Mouse (Mus musculus) erythroblast, adult 5-6 weeks (primary cell): ENCODE results near the gene Adssl1. TPM values are rescaled to one million over a fixed set of nuclear protein-coding genes. Genes with fewer than 3 reads are reported as not detected.
A peak's percentile ranks its signal among the peaks of the same experiment; 100 is the strongest.

Source experiments
- ATAC-seq: replicated peaks from 2 replicates; pipeline ENCODE4 v1.8.0; 2016; ENCODE audit warnings: moderate number of reproducible peaks, mild to moderate bottlenecking, moderate TSS enrichment, inconsistent platforms; ENCODE audit not compliant: poor library complexity, low FRiP score, severe bottlenecking
- total RNA-seq, 2 experiments: library from RNA; stranded (forward) in 1 of 2; stranded (reverse) in 1 of 2; fragments of 150-400 nt in 1 of 2; fragments of 200-764, 138-1000 nt in 1 of 2; gene quantifications; 2 replicates each; pipeline versions ENCODE4 v1.2.3 to v1.2.4; 2015 to 2017; ENCODE audit warnings: low replicate concordance in 2 of 2

Adssl1 gene
- total RNA-seq, 2 experiments from 2014 or later: 24.4 to 32.3 TPM

DNA sequence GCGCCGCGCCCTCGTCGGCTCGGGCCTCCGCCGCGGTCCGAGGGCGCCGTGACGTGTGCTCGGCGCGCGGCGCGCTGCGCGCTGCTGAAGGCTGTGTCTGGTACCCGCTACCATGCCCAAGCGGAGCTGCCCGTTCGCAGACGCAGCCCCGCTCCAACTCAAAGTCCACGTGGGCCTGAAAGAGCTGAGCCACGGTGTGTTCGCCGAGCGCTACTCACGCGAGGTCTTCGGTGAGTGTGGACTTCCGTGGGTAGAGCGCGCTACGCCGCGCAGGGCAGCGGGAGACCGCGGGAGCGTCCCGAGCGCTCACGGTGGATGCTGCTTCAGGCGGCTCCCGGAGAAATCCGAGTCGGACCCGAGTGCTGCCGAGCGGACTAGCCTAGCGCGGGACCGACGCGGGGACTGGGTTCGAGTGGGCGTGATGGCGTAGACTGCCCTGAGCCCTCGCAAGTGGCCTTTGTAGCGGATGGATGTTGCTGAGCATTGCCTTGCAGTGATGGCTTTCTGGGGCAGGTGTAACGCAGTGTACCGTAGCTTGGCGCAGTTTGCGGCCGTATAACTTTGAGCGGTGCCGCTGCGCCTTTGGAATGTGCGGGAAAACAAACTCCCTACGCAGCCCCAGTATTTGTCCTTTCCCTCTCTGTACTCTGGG lies 25.1 kb downstream of the Adssl1 start:
- ATAC-seq: peak; percentile 33

GRCm38 (mm10) chr12:112646139-112646538 lies 26.3 kb downstream of the Adssl1 start:
- ATAC-seq: no peak

DNA sequence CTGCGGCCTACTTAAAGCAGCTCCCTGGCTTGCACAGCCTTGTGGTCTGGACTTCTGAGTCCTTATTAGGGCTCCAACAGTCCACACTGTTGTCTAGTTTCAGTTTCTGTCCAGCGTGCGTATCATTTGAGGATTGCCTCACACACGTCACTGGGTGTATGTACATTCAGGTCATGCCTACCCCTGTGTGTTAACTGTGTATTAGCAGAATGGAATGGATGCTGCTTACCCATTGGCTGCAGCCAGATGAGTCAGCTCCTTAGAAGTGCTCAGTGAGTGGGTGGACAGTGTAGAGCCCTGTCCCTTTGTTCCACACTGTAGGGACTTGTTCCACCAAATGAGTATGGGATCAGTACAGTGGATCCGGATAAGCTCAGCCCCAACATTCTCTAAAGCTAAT lies 28.2 kb downstream of the Adssl1 start:
- ATAC-seq: no peak

DNA sequence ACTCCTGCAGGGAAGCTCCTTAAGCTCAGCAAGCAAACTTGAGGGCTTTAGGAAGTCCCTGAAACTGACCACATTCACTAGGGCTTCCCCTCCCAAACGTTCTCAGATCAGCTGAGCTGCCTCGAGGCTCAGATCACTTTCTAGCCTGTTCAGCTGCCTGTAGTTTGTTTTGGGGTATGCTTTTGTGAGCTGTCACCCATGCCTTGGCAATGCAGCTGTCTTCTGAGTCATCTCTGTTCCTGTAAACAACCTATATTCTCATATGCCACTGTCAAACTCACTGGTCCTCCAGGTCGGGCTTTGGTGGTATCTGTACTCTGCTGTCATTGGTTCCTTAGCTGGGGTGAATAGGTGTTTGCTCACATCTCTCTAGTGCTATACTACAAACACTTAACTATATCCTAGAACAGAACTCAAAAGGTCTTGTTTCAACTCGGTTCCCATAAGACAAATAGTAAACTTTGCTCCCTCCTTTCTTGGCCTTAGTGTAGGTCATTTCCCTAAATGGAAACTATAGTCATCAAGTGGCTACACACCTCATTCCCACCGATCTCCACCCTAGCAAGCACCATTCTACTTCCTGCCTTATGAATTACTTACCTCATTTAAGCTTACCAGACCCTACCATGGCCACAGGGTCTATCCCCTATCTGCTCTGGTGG lies 32.1 kb downstream of the Adssl1 start:
- no peak for ATAC-seq

DNA sequence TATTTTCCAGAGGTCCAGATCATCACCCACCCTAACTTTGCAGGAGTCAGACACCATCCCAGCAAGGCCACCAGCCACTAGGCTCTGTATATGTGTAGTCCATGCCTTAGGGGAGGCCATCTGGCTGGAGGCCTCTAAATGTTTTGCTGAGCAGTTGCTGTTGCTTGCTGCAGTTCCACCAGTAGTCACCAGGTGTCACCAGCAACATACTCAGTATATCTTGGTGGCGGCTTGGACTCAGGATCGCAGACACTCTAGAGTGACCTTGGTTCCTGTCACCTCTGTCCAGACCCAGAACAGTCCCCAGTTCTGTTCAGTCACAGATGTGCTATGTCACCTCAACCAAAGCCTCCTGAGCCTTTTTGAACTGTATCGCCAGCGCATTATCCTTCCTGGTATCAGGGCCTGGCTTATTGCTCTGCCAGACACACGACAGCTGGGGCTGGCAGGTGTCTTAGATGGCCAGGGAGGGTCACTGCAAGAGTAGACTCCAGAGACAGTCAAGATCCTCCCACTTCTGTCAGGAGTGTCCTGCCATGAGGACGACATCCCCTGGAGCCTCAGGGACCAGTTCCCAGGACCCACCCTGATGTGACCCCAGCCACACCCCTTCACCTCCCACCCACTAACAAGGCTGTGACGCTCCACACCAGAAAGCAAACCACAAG lies 33.4 kb downstream of the Adssl1 start:
- peak; percentile 86 for ATAC-seq

- no peak for ATAC-seq
Measured at GRCm38 (mm10) chr12:112654076-112654475, 34.2 kb downstream of the Adssl1 start.

DNA sequence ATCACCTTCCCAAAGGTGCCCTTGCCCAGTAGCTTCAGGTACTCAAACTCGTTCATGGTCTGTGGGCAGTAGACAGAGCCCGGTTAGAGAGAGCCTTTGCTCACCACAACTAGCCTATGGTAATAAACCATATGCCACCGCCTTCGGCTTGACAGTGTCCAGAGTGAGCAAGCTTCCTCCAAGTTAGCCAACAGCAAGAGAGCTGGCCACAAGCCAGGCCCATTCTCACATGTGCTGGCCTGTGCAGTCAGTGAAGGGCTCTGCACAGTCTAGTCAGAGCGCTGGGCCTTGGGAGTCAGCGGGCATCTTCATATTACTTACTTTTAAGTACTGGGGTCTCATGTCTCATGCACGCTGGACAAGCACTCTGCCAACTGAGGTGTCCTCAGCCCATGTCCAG lies 38.8 kb downstream of the Adssl1 start:
- no peak for ATAC-seq

DNA sequence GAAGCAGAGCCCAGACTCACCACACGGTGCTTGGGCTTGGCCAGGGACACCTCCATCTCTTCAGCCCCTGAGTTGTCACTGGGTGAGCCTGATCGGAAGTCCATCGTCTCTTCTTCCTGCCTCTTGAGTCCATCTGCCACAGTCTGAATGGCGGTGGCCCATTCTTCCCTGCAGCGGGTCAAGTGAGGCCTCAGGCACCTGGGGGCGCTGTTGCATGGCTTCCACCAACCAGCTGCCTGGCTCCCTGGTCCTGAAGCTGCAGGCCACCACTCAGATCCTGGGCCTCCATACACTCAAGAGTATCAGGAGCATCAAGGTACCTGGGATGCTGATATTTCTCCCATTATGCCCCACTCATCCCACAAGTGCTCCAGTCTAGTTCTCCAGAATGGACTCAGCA lies 39.3 kb downstream of the Adssl1 start:
- no peak for ATAC-seq

GRCm38 (mm10) chr12:112660576-112661326 lies 40.9 kb downstream of the Adssl1 start:
- no peak for ATAC-seq

DNA sequence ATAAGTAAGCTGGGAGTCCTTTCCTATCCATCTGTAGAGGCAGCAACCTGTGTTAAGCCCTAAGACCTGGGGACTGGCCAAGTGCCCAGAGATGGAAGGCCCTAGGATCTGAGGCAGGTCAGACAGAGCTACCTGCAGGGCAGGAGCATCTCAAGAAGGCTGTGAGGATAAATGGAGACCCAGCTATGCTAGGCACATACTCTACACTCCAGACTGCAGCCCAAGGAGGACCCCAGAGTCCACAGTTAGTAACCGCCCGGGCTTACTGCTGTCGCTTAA lies 41.4 kb downstream of the Adssl1 start:
- ATAC-seq: no peak

DNA sequence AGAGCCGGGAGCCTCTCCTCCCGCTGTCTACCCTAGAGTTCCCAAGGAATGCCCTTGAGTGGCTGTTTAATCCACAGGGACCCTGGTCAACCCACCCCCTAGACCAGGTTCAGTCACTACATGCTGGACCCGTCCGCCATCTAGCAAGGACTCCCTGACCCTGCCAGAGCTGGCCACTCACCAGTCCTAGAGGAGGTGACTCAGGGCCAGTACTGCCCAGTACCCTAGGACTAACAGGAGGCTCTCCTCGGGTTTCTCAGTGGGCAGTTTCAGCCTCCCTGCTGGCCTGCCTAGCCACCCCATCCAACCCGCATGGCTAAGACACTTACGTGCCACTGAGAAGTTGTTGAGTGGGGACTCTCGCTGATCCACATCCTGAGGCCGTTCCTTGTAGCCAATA lies 42.0 kb downstream of the Adssl1 start:
- ATAC-seq: no peak

DNA sequence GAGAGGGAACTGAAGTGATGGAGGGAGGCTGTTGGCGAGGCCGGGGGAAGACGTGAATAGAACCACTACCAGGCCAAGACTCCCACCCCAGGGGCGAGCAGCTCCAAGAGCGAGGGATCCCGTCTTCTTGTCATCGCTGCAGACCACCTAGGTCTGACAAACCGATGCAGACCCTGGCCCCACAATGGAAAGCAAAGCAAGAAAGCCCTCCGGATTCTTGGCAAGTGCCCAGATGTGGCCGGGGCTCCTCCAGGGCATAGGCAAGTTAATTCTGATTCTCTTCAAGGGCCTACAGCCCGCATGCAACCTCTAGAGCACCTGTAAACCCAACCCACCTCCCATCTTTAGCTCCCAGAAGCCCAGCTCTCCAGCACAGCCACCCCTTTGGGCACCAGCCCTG lies 43.5 kb downstream of the Adssl1 start:
- no peak for ATAC-seq

DNA sequence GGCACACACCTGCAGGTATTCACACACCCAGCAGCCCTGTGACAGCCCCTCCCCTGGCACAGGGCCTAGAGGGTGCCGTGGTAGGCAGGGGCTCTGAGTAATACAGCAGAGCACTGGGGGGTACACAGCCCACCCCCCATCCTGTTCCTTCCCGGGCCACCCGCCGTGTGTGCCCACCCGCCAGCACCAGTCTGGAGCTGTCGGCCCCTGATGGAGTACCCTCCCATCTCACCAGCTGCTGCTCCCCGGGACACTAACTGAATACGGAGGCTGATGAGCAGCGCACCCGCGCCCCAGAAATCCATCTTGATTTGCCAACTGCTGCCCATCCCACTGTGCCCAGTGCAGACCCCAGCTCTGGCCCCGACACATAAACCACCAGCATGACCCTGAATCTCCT lies 43.9 kb downstream of the Adssl1 start:
- ATAC-seq: no peak

DNA sequence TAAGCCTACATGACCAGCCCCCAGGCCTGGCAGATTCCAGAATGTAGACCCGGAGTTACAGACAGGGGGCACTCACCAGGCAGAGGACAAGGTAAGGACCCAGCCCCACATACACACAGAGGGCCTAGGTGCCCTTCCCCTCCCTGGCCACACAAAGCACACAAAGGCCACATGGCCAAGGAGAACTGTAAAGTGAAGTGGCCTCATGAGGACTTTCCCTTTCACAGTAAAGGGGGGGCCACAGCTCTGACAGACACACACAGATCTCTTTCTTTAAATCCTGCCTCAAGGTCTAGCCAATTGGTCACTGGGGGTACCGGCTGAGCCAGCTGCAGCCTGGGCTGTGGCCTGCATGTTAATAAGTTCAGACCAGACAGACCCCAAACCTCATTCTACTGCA lies 44.3 kb downstream of the Adssl1 start:
- no peak for ATAC-seq

DNA sequence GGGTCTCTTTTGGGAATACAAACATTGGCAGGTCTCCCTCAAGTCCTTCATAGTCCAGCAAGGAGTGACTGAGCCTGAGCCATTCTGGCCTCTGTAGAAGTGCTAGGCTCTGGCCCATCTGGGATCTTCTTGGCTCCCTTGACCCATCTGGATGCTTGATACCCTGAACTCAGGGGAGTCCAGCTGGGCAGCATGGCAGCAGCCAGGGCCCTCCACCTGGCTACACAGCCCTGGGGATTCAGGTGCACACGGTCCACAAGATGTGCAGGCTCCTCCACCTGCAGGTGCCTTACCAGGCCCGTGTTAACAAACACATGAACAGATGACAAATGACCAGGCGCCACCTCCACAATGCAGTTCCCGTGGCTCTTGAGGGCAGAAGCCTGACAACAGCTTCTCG lies 44.8 kb downstream of the Adssl1 start:
- ATAC-seq: no peak

- ATAC-seq: no peak
Measured at GRCm38 (mm10) chr12:112665445-112665844, 45.6 kb downstream of the Adssl1 start.

DNA sequence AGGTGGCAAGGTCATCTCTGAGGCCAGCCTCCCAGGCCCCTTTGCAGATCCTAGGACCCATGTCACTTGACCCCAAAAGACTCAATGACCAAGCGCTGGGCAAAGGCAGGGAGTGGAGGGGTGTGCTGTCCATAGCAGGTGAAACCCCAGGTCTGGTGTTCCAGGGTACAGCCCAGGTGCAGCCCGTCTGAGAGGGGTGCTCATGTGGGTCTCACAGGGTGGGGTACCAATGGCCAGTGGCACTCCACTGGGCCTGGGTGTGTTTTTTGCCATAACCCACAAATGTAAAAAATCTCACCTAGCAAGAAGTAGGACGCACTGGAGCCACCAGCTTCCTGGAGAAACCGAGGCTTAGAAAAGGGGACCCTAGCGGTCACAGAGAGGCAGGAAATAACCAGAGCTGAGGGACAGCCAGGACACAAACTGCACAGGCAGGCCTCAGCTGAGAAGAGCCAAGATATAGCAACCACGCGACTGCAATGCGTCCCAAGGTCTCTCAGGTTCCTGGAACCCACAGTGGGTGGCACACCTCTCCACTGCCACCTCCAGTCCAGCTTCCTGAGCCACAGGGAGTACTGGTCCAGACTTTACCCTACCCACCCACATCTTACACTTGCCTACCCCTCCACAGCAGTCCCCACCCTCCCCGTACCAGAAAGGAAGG lies 46.2 kb downstream of the Adssl1 start:
- no peak for ATAC-seq

DNA sequence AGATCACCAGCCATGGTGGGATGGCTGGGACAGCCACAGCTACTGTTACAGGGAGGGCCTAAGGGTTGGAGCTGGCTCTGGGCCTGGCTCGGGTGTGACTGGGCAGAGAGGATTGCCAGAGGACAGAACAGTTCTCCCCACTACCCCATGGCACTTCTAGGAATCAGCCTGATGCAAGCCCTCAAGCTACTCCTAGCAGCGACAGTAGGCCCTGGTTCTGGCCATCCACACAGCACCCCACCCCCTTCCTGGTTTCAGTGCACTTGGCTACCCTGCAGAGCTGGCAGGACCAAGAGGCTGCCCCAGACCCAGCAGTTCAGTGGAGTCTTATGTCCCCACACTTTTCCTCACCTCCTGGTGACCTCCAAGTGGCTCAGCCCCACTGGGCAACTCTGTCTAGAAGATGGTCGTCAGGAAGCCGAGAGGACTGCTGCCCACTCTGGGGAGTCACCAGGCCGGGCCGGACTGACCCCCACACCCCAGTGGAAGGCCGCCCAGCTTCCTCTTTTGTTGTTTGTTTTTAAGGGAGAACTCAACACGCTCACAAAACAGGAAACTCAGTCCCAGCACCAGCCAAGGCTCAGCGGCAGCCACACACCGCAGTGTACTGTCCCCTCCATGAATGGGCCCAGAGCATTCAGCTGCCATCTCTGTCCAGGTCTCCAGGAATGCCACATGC lies 47.9 kb downstream of the Adssl1 start:
- ATAC-seq: no peak

DNA sequence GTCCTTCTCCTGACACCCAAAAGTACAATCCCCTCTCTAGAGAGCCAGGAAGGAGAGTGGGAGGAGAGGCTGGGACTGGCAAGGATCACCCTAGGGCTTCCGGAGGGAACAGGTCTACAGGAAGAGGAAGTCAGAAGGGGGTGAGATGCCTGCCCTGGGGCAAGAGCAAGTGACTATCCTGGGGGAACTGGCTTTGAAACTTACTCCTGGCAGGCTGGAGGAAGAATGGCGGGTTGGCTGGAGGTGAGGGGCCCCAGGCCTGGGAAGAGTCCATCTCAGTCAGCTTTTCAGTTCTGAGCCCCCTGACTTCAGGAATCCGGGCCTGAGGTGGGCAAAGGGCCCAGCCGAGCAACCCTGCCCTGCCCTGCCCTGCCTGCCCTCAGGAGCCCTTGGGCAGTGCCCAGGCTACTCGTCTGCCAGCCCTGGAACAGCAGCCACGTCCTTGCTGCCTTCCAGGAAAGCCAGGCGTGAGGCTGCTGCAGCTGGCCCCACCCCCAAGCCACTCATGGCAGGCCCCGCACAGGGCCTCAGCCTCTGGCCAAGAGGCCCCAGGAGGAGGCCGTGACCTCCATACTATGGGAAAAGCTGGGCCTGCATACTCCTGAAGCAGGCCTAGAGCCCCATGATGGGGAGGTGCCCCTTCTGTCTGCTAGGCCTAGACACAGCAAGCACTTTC lies 51.0 kb downstream of the Adssl1 start:
- ATAC-seq: no peak
